Mouse (Mus musculus) monocyte, adult 59 days (primary cell): ENCODE measurements around the gene Dnajc6. TPM values are rescaled to one million over a fixed set of nuclear protein-coding genes. Genes with fewer than 3 reads are reported as not detected.

Source experiments
- total RNA-seq, 2 experiments: library from RNA; stranded (reverse); gene quantifications; one replicate each; pipeline ENCODE4 v1.2.4; 2023

Dnajc6 gene
- under 1 TPM in 1 of 2 experiments, not detected in 1; 0.18 TPM for total RNA-seq

GRCm38 (mm10) chr4:101496534-101497237 is at the start of gene Dnajc6:
Gene Dnajc6, plus strand, starts transcription at chr4:101496648.

GRCm38 (mm10) chr4:101647196-101647905 is 150.9 kb downstream of the Dnajc6 start, which contains the start of gene Leprot:
Gene Leprot, plus strand, starts transcription at chr4:101647718.

Other genes starting within 250 kb of the Dnajc6 start
- gene Jak1, start 231.4 kb upstream of the Dnajc6 start, total RNA-seq: 100 to 1,000 TPM; 182 TPM
- gene Ak4, start 77.4 kb upstream of the Dnajc6 start, total RNA-seq: not detected
- gene Leprot, start 151.1 kb downstream of the Dnajc6 start, total RNA-seq: 100 to 1,000 TPM; 133 to 141 TPM
- gene Lepr, start 220.8 kb downstream of the Dnajc6 start, total RNA-seq: 1 to 10 TPM; 3.2 to 7.2 TPM